Mouse (Mus musculus): ENCODE results near the gene Sgcb. TPM values are rescaled to one million over a fixed set of nuclear protein-coding genes. Genes with fewer than 3 reads are reported as not detected.

Gene Sgcb
- polyA plus RNA-seq, 1 experiment from 2014 or later: 2.4 TPM

DNA sequence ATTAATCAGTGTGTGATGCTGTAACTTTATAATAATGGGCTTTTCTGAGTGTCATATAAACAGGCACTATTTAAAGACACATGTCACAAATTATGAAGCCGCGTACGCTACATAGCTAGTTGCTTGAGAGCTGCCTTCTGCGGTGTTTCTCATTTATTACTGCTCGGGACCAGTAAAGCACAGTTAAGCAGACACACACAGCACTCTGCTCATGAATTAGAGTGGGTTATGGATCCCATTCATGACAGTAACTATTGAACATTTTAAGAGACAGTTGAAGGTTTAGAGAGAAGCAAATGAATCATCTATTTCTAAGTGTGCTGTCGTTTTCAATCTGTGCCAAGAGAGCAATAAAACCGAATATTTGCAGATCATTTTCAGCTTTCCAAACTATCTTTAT lies 20.7 kb downstream of the Sgcb start:
- WGBS (ENCODE audit: insufficient replicate concordance): 80% methylated on average over 7 of the region's 7 CpGs
- no peaks in the 10 kb centered on the region for H3K9me3 ChIP-seq (replicated peaks; ENCODE audit: control insufficient read depth, low read length)

DNA sequence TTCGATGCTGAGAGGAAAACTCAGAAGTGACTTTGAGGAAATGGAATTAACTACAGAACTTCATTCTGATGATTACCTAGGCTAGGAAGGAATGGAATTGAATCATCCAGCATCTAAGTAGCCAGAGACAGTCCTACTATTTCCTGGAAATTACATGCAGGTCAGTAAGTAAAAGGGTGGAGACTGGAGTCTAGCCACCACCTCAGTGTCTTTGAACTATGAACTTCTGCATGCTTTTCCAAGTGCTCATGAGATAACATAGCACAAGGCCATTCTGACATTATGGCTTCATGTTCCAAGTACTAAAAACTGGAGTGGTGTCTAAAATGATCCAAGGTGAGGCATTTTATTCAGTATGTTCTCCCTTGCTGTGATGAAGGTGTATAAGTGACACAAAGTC lies 22.1 kb downstream of the Sgcb start:
- H3K9me3 ChIP-seq (replicated peaks; ENCODE audit: control insufficient read depth, low read length): no peaks in the 10 kb centered on the region
- H3K36me3 ChIP-seq (ENCODE audit: control insufficient read depth, insufficient read depth): no peaks in the 10 kb centered on the region
- no peak overlapping the region for H3K9ac ChIP-seq (ENCODE audit: low read depth, low read length)
- no peak for ATAC-seq (ENCODE audit: low read depth)
- no peak overlapping the region for H3K4me2 ChIP-seq (ENCODE audit: low read depth, low read length)
- no peaks in the 10 kb centered on the region for H3K27me3 ChIP-seq (ENCODE audit: control insufficient read depth, insufficient read depth, low read depth, low read length)
- no peaks in the 10 kb centered on the region for H3K4me1 ChIP-seq (ENCODE audit: control insufficient read depth, low read depth, low read length)
- no peak overlapping the region for H3K27ac ChIP-seq (ENCODE audit: low read length)
- no peak overlapping the region for H3K4me3 ChIP-seq (ENCODE audit: low read depth, low read length)
- 47% methylated on average over 1 of the region's 1 CpGs for WGBS (ENCODE audit: insufficient replicate concordance)

More for the DNA sequence above, 20.7 kb downstream of the Sgcb start:
- H3K27ac ChIP-seq (ENCODE audit: low read length): no peak overlapping the region
- no peaks in the 10 kb centered on the region for H3K36me3 ChIP-seq (ENCODE audit: control insufficient read depth, insufficient read depth)
- no peaks in the 10 kb centered on the region for H3K4me1 ChIP-seq (ENCODE audit: control insufficient read depth, low read depth, low read length)
- H3K27me3 ChIP-seq (ENCODE audit: control insufficient read depth, insufficient read depth, low read depth, low read length): no peaks in the 10 kb centered on the region
- no peak overlapping the region for H3K9ac ChIP-seq (ENCODE audit: low read depth, low read length)
- H3K4me3 ChIP-seq (ENCODE audit: low read depth, low read length): no peak overlapping the region
- H3K4me2 ChIP-seq (ENCODE audit: low read depth, low read length): no peak overlapping the region
- no peak for ATAC-seq (ENCODE audit: low read depth)

DNA sequence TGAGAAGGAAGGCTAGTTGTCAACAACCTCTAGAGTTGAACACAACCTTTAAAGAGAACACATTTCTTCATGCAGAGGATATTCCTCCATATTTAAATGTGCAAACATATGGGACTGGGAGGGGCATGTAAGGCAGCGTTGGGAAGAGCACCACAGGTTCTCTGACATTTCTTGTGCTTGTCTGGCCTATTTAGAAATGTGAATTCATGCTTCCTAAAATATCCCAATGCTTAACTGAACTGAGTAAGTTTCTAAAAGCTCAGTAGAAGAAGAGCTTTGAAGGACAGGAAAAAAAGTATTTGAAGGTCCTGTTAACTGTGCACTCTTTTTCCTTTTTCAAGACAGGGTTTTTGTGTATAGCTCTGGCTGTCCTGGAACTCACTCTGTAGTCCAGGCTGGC lies 28.6 kb downstream of the Sgcb start:
- 48% methylated on average over 1 of the region's 1 CpGs for WGBS (ENCODE audit: insufficient replicate concordance)
- no peak for ATAC-seq (ENCODE audit: low read depth)
- no peak overlapping the region for H3K9ac ChIP-seq (ENCODE audit: low read depth, low read length)
- H3K36me3 ChIP-seq (ENCODE audit: control insufficient read depth, insufficient read depth): no peaks in the 10 kb centered on the region
- H3K9me3 ChIP-seq (replicated peaks; ENCODE audit: control insufficient read depth, low read length): no peaks in the 10 kb centered on the region
- no peaks in the 10 kb centered on the region for H3K4me1 ChIP-seq (ENCODE audit: control insufficient read depth, low read depth, low read length)
- H3K27me3 ChIP-seq (ENCODE audit: control insufficient read depth, insufficient read depth, low read depth, low read length): no peaks in the 10 kb centered on the region
- no peak overlapping the region for H3K4me3 ChIP-seq (ENCODE audit: low read depth, low read length)
- H3K27ac ChIP-seq (ENCODE audit: low read length): no peak overlapping the region
- no peak overlapping the region for H3K4me2 ChIP-seq (ENCODE audit: low read depth, low read length)

DNA sequence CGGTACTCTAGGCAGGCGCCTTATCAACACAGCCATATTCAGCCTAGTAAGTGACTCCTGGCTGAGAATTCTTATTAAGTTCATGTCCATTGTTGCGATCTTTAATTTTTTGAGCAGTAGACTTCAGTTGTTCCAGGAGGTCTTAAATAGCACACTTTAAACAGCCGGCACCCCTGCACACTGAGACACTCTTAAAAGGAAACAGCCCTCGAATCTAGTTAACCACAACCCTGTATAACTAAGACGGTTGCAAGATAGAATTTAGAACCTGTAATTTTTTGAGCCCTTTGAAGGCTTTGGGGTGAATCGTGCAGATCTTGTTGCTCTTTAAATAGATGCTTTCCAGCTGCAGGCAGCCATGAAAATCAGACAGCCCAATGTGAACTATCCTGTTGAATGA lies 32.4 kb downstream of the Sgcb start:
- no peak overlapping the region for H3K4me3 ChIP-seq (ENCODE audit: low read depth, low read length)
- H3K27me3 ChIP-seq (ENCODE audit: control insufficient read depth, insufficient read depth, low read depth, low read length): no peaks in the 10 kb centered on the region
- no peak for ATAC-seq (ENCODE audit: low read depth)
- H3K36me3 ChIP-seq (ENCODE audit: control insufficient read depth, insufficient read depth): no peaks in the 10 kb centered on the region
- H3K9ac ChIP-seq (ENCODE audit: low read depth, low read length): no peak overlapping the region
- WGBS (ENCODE audit: insufficient replicate concordance): 25% methylated on average over 7 of the region's 7 CpGs
- H3K9me3 ChIP-seq (replicated peaks; ENCODE audit: control insufficient read depth, low read length): no peaks in the 10 kb centered on the region
- H3K27ac ChIP-seq (ENCODE audit: low read length): no peak overlapping the region
- H3K4me2 ChIP-seq (ENCODE audit: low read depth, low read length): no peak overlapping the region
- no peaks in the 10 kb centered on the region for H3K4me1 ChIP-seq (ENCODE audit: control insufficient read depth, low read depth, low read length)

DNA sequence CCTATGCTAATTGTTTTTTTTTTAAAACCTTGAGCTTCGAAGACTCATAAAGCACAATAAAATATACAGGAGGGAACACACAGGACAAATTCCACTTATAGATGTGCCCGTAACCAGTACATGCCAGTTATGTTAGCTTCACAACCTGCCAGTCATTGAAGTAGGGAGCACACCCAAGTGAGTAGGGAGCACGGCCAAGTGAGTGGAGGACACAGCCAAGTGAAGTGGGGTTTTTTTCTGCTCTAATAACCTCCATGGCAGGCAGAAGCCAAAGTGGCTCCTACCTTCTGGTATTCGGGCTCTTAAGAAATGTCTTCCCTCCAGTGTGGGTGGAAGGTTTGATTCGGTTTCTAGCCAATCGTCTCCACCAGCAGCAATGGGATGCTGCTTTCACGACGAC lies 34.3 kb downstream of the Sgcb start:
- Histone ChIP-seq H3K27ac (ENCODE audit: low read length) (no peak overlapping the region), H3K4me1 (ENCODE audit: control insufficient read depth, low read depth, low read length) (no peaks in the 10 kb centered on the region), H3K9me3 (replicated peaks; ENCODE audit: control insufficient read depth, low read length) (no peaks in the 10 kb centered on the region), H3K9ac (ENCODE audit: low read depth, low read length) (no peak overlapping the region), H3K4me3 (ENCODE audit: low read depth, low read length) (no peak overlapping the region), H3K27me3 (ENCODE audit: control insufficient read depth, insufficient read depth, low read depth, low read length) (no peaks in the 10 kb centered on the region), H3K4me2 (ENCODE audit: low read depth, low read length) (no peak overlapping the region), H3K36me3 (ENCODE audit: control insufficient read depth, insufficient read depth) (no peaks in the 10 kb centered on the region)
- ATAC-seq (ENCODE audit: low read depth): no peak
- 70% methylated on average over 8 of the region's 8 CpGs for WGBS (ENCODE audit: insufficient replicate concordance)

DNA sequence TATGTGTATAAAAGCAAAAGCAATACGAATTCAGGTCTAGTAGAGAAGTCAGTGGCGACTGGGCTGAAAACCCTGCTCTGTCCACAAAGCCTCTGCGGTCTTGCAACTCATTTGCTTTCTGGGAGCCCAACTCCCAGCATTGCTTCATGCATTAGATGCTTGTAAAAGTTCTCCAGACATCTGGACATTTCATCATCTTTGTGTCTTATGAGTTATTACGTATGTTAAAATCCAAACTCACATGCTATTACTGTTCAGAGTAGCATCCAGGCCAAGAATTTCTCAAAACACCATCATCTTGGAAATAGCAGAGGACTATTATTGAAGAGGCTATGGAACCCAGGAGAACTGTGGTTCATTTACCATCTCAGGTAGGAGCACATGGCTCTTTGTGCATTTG lies 36.5 kb downstream of the Sgcb start:
- ATAC-seq (ENCODE audit: low read depth): no peak
- Histone ChIP-seq H3K4me1 (ENCODE audit: control insufficient read depth, low read depth, low read length) (no peaks in the 10 kb centered on the region), H3K27ac (ENCODE audit: low read length) (no peak overlapping the region), H3K9me3 (replicated peaks; ENCODE audit: control insufficient read depth, low read length) (no peaks in the 10 kb centered on the region), H3K4me3 (ENCODE audit: low read depth, low read length) (no peak overlapping the region), H3K4me2 (ENCODE audit: low read depth, low read length) (no peak overlapping the region), H3K36me3 (ENCODE audit: control insufficient read depth, insufficient read depth) (no peaks in the 10 kb centered on the region), H3K9ac (ENCODE audit: low read depth, low read length) (no peak overlapping the region), H3K27me3 (ENCODE audit: control insufficient read depth, insufficient read depth, low read depth, low read length) (no peaks in the 10 kb centered on the region)
- 66% methylated on average over 4 of the region's 4 CpGs for WGBS (ENCODE audit: insufficient replicate concordance)

DNA sequence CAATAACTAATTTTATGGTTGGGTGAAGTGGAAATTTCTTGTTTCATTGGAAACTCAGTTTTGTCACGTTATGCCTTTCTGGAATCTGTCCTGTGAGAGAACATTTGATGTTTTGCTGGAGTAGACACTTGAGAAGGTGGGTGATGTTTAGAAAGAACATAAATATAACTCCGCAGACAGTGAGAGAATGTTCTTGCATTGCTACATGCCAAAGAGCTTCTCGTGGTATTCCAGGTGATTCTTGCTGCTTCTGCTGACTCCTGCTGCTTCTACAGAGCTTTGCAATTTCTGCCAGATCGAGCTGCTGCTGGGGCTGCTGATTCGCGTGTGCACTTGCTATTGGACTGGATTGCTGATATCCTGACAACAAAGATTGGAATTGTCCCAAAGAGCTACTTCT lies 42.6 kb downstream of the Sgcb start:
- H3K27me3 ChIP-seq (ENCODE audit: control insufficient read depth, insufficient read depth, low read depth, low read length): no peaks in the 10 kb centered on the region
- H3K36me3 ChIP-seq (ENCODE audit: control insufficient read depth, insufficient read depth): no peaks in the 10 kb centered on the region
- H3K27ac ChIP-seq (ENCODE audit: low read length): no peak overlapping the region
- no peak overlapping the region for H3K9ac ChIP-seq (ENCODE audit: low read depth, low read length)
- H3K4me3 ChIP-seq (ENCODE audit: low read depth, low read length): no peak overlapping the region
- H3K4me2 ChIP-seq (ENCODE audit: low read depth, low read length): no peak overlapping the region
- H3K4me1 ChIP-seq (ENCODE audit: control insufficient read depth, low read depth, low read length): no peaks in the 10 kb centered on the region
- ATAC-seq (ENCODE audit: low read depth): no peak
- H3K9me3 ChIP-seq (replicated peaks; ENCODE audit: control insufficient read depth, low read length): no peaks in the 10 kb centered on the region
- WGBS (ENCODE audit: insufficient replicate concordance): 65% methylated on average over 6 of the region's 6 CpGs

DNA sequence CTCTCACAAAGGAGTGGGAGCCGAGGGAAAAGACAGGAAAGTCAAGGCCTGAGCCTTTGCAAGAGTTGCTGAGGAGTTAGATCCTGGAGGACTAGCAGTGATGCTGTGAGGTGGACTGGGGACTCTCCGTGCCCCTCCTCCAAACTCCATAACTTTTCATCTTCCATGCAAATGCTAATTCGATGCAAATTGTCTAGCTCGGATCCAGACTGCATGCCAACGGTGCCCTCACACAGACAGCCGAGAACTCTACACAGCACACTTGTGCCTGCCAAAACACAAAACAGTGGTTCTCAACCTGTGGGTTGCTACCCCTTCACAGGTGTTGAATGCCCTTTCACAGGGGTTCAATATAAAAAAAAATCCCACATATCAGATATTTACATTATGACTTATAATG lies 43.0 kb downstream of the Sgcb start:
- WGBS (ENCODE audit: insufficient replicate concordance): 73% methylated on average over 6 of the region's 6 CpGs
- no peaks in the 10 kb centered on the region for H3K27me3 ChIP-seq (ENCODE audit: control insufficient read depth, insufficient read depth, low read depth, low read length)
- no peak for ATAC-seq (ENCODE audit: low read depth)
- no peak overlapping the region for H3K27ac ChIP-seq (ENCODE audit: low read length)
- no peaks in the 10 kb centered on the region for H3K9me3 ChIP-seq (replicated peaks; ENCODE audit: control insufficient read depth, low read length)
- H3K4me3 ChIP-seq (ENCODE audit: low read depth, low read length): no peak overlapping the region
- no peak overlapping the region for H3K4me2 ChIP-seq (ENCODE audit: low read depth, low read length)
- H3K9ac ChIP-seq (ENCODE audit: low read depth, low read length): no peak overlapping the region
- H3K4me1 ChIP-seq (ENCODE audit: control insufficient read depth, low read depth, low read length): no peaks in the 10 kb centered on the region
- no peaks in the 10 kb centered on the region for H3K36me3 ChIP-seq (ENCODE audit: control insufficient read depth, insufficient read depth)

DNA sequence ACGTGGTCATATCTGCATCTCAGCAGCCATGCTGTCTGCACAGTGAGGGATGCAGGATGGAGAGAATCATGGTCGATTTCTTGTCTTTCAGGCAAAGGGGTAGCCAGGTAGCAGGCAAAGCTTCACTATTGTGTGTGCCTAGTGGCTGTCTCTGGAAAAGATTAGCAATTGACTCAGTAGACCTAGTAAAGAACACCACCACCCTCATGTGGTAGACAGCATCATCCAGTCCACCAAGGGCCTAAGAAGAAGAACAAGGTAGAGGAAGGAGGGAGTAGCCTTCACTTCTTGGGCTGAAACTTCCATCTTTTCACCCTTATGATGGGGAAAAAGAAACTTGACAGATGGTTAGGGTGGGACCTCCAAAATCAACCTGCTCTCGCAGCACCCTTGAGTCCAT lies 44.7 kb downstream of the Sgcb start:
- no peaks in the 10 kb centered on the region for H3K27me3 ChIP-seq (ENCODE audit: control insufficient read depth, insufficient read depth, low read depth, low read length)
- ATAC-seq (ENCODE audit: low read depth): no peak
- H3K27ac ChIP-seq (ENCODE audit: low read length): no peak overlapping the region
- H3K36me3 ChIP-seq (ENCODE audit: control insufficient read depth, insufficient read depth): no peaks in the 10 kb centered on the region
- no peak overlapping the region for H3K4me2 ChIP-seq (ENCODE audit: low read depth, low read length)
- H3K9me3 ChIP-seq (replicated peaks; ENCODE audit: control insufficient read depth, low read length): no peaks in the 10 kb centered on the region
- no peaks in the 10 kb centered on the region for H3K4me1 ChIP-seq (ENCODE audit: control insufficient read depth, low read depth, low read length)
- H3K4me3 ChIP-seq (ENCODE audit: low read depth, low read length): no peak overlapping the region
- 57% methylated on average over 3 of the region's 3 CpGs for WGBS (ENCODE audit: insufficient replicate concordance)
- no peak overlapping the region for H3K9ac ChIP-seq (ENCODE audit: low read depth, low read length)

DNA sequence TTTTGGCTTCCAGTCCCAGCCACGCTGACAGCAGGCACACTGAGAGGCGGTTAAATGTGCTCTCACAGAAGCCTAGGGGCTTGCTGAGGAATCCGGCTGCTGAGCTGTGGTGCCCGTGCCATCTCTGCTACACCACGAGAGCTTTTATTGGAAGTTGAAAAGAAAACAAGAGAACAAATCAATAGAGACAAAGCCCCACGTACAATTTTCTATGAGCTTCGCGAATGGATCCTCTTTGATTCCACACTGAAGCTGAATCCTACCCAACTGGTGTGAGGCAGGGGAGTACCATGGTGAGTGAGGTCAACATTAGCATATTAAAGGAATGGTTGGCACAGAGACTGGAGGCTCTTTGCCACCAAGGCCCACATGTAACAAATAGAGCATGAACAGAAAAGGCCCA lies 46.2 kb downstream of the Sgcb start:
- 63% methylated on average over 8 of the region's 8 CpGs for WGBS (ENCODE audit: insufficient replicate concordance)
- no peaks in the 10 kb centered on the region for H3K9me3 ChIP-seq (replicated peaks; ENCODE audit: control insufficient read depth, low read length)
- no peak overlapping the region for H3K27ac ChIP-seq (ENCODE audit: low read length)
- no peaks in the 10 kb centered on the region for H3K4me1 ChIP-seq (ENCODE audit: control insufficient read depth, low read depth, low read length)
- no peak for ATAC-seq (ENCODE audit: low read depth)
- no peaks in the 10 kb centered on the region for H3K36me3 ChIP-seq (ENCODE audit: control insufficient read depth, insufficient read depth)
- H3K9ac ChIP-seq (ENCODE audit: low read depth, low read length): no peak overlapping the region
- H3K4me2 ChIP-seq (ENCODE audit: low read depth, low read length): no peak overlapping the region
- no peak overlapping the region for H3K4me3 ChIP-seq (ENCODE audit: low read depth, low read length)
- H3K27me3 ChIP-seq (ENCODE audit: control insufficient read depth, insufficient read depth, low read depth, low read length): no peaks in the 10 kb centered on the region
